Mouse (Mus musculus): ENCODE measurements around the gene Fbxo31.
A peak's percentile ranks its signal among the peaks of the same experiment; 100 is the strongest.

The Fbxo31 gene

GRCm38 (mm10) chr8:121589205-121589726 is 10.7 kb upstream of the Fbxo31 start:
- no peak for DNase-seq (ENCODE audit: low read depth, low spot score)

GRCm38 (mm10) chr8:121588750-121589149 is 10.1 kb upstream of the Fbxo31 start:
- DNase-seq (ENCODE audit: low read depth, low spot score): no peak

- peak; percentile 99 for DNase-seq (ENCODE audit: low read depth, low spot score)
Measured at GRCm38 (mm10) chr8:121585159-121585825, 6.7 kb upstream of the Fbxo31 start.

GRCm38 (mm10) chr8:121584730-121585129 is 6.1 kb upstream of the Fbxo31 start:
- no peak for DNase-seq (ENCODE audit: low read depth, low spot score)

- DNase-seq (ENCODE audit: low read depth, low spot score): no peak
Measured at GRCm38 (mm10) chr8:121583653-121584052, 5.0 kb upstream of the Fbxo31 start.

- no peak for DNase-seq (ENCODE audit: low read depth, low spot score)
Measured at GRCm38 (mm10) chr8:121580465-121580864, 1.9 kb upstream of the Fbxo31 start.

GRCm38 (mm10) chr8:121577751-121578675 is 593 bp downstream of the Fbxo31 start:
- DNase-seq (ENCODE audit: low read depth, low spot score): no peak

- no peak for DNase-seq (ENCODE audit: low read depth, low spot score)
Measured at GRCm38 (mm10) chr8:121575661-121576060, 2.9 kb downstream of the Fbxo31 start.

GRCm38 (mm10) chr8:121573275-121573674 is 5.3 kb downstream of the Fbxo31 start:
- DNase-seq (ENCODE audit: low read depth, low spot score): peak; percentile 54

GRCm38 (mm10) chr8:121572121-121572520 is 6.5 kb downstream of the Fbxo31 start:
- DNase-seq (ENCODE audit: low read depth, low spot score): no peak

GRCm38 (mm10) chr8:121570801-121571200 is 7.8 kb downstream of the Fbxo31 start:
- DNase-seq (ENCODE audit: low read depth, low spot score): peak; percentile 79

GRCm38 (mm10) chr8:121570335-121570734 is 8.3 kb downstream of the Fbxo31 start:
- peak; percentile 47 for DNase-seq (ENCODE audit: low read depth, low spot score)

- no peak for DNase-seq (ENCODE audit: low read depth, low spot score)
Measured at GRCm38 (mm10) chr8:121568321-121568720, 10.3 kb downstream of the Fbxo31 start.

GRCm38 (mm10) chr8:121563701-121564100 is 14.9 kb downstream of the Fbxo31 start:
- no peak for DNase-seq (ENCODE audit: low read depth, low spot score)

- DNase-seq (ENCODE audit: low read depth, low spot score): no peak
Measured at GRCm38 (mm10) chr8:121562941-121563351, 15.7 kb downstream of the Fbxo31 start.

- DNase-seq (ENCODE audit: low read depth, low spot score): no peak
Measured at GRCm38 (mm10) chr8:121561636-121562345, 16.8 kb downstream of the Fbxo31 start.

GRCm38 (mm10) chr8:121560432-121561100 is 18.0 kb downstream of the Fbxo31 start:
- no peak for DNase-seq (ENCODE audit: low read depth, low spot score)

- no peak for DNase-seq (ENCODE audit: low read depth, low spot score)
Measured at GRCm38 (mm10) chr8:121559801-121560200, 18.8 kb downstream of the Fbxo31 start.

GRCm38 (mm10) chr8:121558538-121558937 is 20.1 kb downstream of the Fbxo31 start:
- peak; percentile 68 for DNase-seq (ENCODE audit: low read depth, low spot score)

- no peak for DNase-seq (ENCODE audit: low read depth, low spot score)
Measured at GRCm38 (mm10) chr8:121557746-121558145, 20.9 kb downstream of the Fbxo31 start.

- no peak for DNase-seq (ENCODE audit: low read depth, low spot score)
Measured at GRCm38 (mm10) chr8:121553831-121554475, 24.7 kb downstream of the Fbxo31 start.
